In genomic region chr2:35832742-35833425, GRCm38 (mm10) we compare ENCODE assay signal across 9 mouse cellular contexts.
DNase-seq lines count a peak whose midpoint lies in the region; ATAC-seq lines count a peak whose summit lies in the region.
"Had no signal": no experiment of that assay in that cellular context is flagged by ENCODE, and none has a peak within 500 bp of the region (broad histone marks: within the 10 kb centered on the region; RNA-seq: fewer than 3 reads in every experiment).

No protein-coding gene starts in this region.

- H3K9me3 ChIP-seq in lung, embryonic 16.5 days (ENCODE audit: control insufficient read depth, low read length): 0 out of 2 replicates have a peak, but pooled peaks cover 5% of the 10 kb centered on the region

- H3K4me3 ChIP-seq in lung, embryonic 16.5 days (ENCODE audit: low read length): no peak overlapping the region
- H3K4me3 ChIP-seq: limb, embryonic 15.5 days had no signal

- WGBS in lung, embryonic 16.5 days: 9% methylated on average over 11 of the region's 11 CpGs

- peaks cover 8% of the 10 kb centered on the region for H3K4me1 ChIP-seq in lung, embryonic 16.5 days (replicated peaks; ENCODE audit: control insufficient read depth, insufficient read depth, low read length)

- DNase-seq in lung, postnatal 36 days: no peak
- DNase-seq in fibroblast of lung, adult 2 months (ENCODE audit: low read depth): peak; percentile 44
- peak; percentile 79 to 80 for DNase-seq in kidney, adult 8-10 months
- no peak for DNase-seq in ovary, adult 18-20 months (ENCODE audit: low spot score)
- no peak for DNase-seq in cerebellum, postnatal 25 days
- DNase-seq in T-cell, adult 2 months (ENCODE audit: low spot score): no peak

- ATAC-seq in lung, embryonic 16.5 days (ENCODE audit: low read depth): peak; percentile 54; the same call in 1 of the 2 replicates
- ATAC-seq in megakaryocyte progenitor cell, adult 5-6 weeks (replicated peaks; ENCODE audit: poor library complexity): peak; percentile 36

- no peak overlapping the region for H3K9ac ChIP-seq in lung, embryonic 16.5 days (ENCODE audit: low read length)
- H3K9ac ChIP-seq: limb, embryonic 15.5 days had no signal

- no peaks in the 10 kb centered on the region for H3K36me3 ChIP-seq in lung, embryonic 16.5 days (ENCODE audit: control insufficient read depth, insufficient read depth, low read length)
- H3K36me3 ChIP-seq: limb, embryonic 15.5 days had no signal

- no peaks in the 10 kb centered on the region for H3K27me3 ChIP-seq in lung, embryonic 16.5 days (ENCODE audit: control insufficient read depth, insufficient read depth, low read depth, low read length)
- H3K27me3 ChIP-seq: limb, embryonic 15.5 days had no signal

- H3K27ac ChIP-seq in lung, embryonic 16.5 days (ENCODE audit: low read length): no peak overlapping the region
- H3K27ac ChIP-seq: limb, embryonic 15.5 days had no signal

- H3K4me2 ChIP-seq in lung, embryonic 16.5 days (ENCODE audit: low read depth, low read length): no peak overlapping the region
- H3K4me2 ChIP-seq: limb, embryonic 15.5 days had no signal

Comparison
In these comparisons a context has a peak if more than half of its experiments do, and no peak if none do; other contexts are left out.
1. DNase-seq: peak in fibroblast of lung, adult 2 months (single experiment) and kidney, adult 8-10 months (2 of 2); none in lung, postnatal 36 days (single experiment), ovary, adult 18-20 months (single experiment), cerebellum, postnatal 25 days (0 of 2) and T-cell, adult 2 months (single experiment).